Mouse (Mus musculus) liver, adult 2 months (tissue): Measurements from ENCODE around the gene Ubtf.

Experiments
- CTCF ChIP-seq: fragments of 200-500 bp; IDR thresholded peaks from 2 replicates; pipeline ENCODE4 v1.5.1; 2011; ENCODE audit warnings: low read depth, low read length, control low read depth
- POLR2A ChIP-seq: fragments of 200-500 bp; IDR thresholded peaks from 2 replicates; pipeline ENCODE4 v1.6.1; 2011; ENCODE audit warnings: low read length, control low read depth; ENCODE audit not compliant: insufficient read depth; ENCODE audit errors: extremely low read depth

- TF ChIP-seq CTCF (no peak), POLR2A (no peak)
Observed at GRCm38 (mm10) chr11:102356636-102357350, 37.3 kb upstream of the Ubtf start.
